Mouse (Mus musculus) hindbrain, embryonic 15.5 days (tissue): Measurements from ENCODE around the gene Myl3. TPM values are rescaled to one million over a fixed set of nuclear protein-coding genes. Genes with fewer than 3 reads are reported as not detected.

ENCODE experiments used
- ATAC-seq: fragments of 200-750 bp; cut with Nextera tagmentation; 2 replicates; pipeline ENCODE4 v1.8.0; 2017; ENCODE audit warnings: low read depth, moderate number of reproducible peaks, moderate TSS enrichment; ENCODE audit not compliant: low FRiP score
- H3K27ac ChIP-seq: fragments of 300-500 bp; sonication (generic); replicated peaks from 2 replicates; pipeline ENCODE4 v1.5.1; 2015; ENCODE audit warnings: mild to moderate bottlenecking, inconsistent platforms
- H3K27me3 ChIP-seq: fragments of 300-500 bp; sonication (generic); 2 replicates; pipeline ENCODE4 v1.6.1; 2015; ENCODE audit warnings: control low read depth, inconsistent platforms
- H3K36me3 ChIP-seq: fragments of 300-500 bp; sonication (generic); 2 replicates; pipeline ENCODE4 v1.6.1; 2015; ENCODE audit warnings: control low read depth, inconsistent platforms
- H3K4me1 ChIP-seq: fragments of 300-500 bp; sonication (generic); replicated peaks from 2 replicates; pipeline ENCODE4 v1.6.1; 2015; ENCODE audit warnings: control low read depth, inconsistent platforms
- H3K4me2 ChIP-seq: fragments of 300-500 bp; sonication (generic); 2 replicates; pipeline ENCODE4 v1.6.1; 2015; ENCODE audit warnings: moderate library complexity, mild to moderate bottlenecking, inconsistent platforms
- H3K4me3 ChIP-seq: fragments of 300-500 bp; sonication (generic); 2 replicates; pipeline ENCODE4 v1.5.1; 2015; ENCODE audit warnings: mild to moderate bottlenecking, inconsistent platforms
- H3K9ac ChIP-seq: fragments of 300-500 bp; sonication (generic); 2 replicates; pipeline ENCODE4 v1.6.1; 2015; ENCODE audit warnings: inconsistent platforms
- H3K9me3 ChIP-seq: fragments of 300-500 bp; sonication (generic); 2 replicates; pipeline ENCODE4 v1.6.1; 2016; ENCODE audit warnings: control low read depth, inconsistent platforms
- WGBS: fragments of 180-500 bp; shearing (Covaris S2); methylation state at CpG from one replicate; pipeline ENCODE4 v1.1.7; 2015; 5-methylcytosine and 5-hydroxymethylcytosine counted together
- polyA plus RNA-seq: library from polyadenylated mRNA; unstranded; fragments of >200 nt; fragmentation: Nextera tagmentation; extraction: Ambion mirVana; gene quantifications from 2 replicates; pipeline ENCODE4 v1.2.1, GENCODE M21; 2015

The Myl3 gene
- polyA plus RNA-seq, 1 experiment from 2014 or later = 0.17 TPM

DNA sequence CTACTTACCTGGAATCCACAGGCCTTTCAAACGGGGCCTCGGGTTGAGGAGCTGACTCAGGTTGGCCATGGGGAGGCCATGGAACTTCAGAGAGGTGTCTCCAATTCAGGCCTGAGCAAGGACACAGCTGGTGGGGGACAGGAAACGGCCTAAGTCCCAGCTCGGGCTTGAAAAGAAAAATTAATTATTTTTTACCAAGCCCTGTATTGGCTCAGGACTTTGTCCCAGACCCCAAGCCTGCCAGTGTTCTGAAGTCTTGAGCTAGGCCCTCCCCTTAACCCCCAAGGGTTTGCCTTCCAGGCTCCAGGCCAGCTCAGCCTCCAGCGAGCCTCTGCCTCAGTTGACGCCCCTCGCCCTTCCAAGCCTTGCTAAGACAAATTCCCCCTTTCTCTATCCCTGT lies 5.3 kb downstream of the Myl3 start, which contains the start of gene Pth1r:
Gene Pth1r (minus strand): TSS at position 185 of the 400 bp plus-strand sequence.
- no peak within 1 kb of the TSS for H3K4me2 ChIP-seq
- no peak within 1 kb of the TSS for H3K27ac ChIP-seq
- ATAC-seq = no peak
- H3K27me3 ChIP-seq = 0 out of 2 replicates have a peak, but pooled peaks cover 6% of the 10 kb centered on the region
- 56% methylated on average over 7 of the region's 7 CpGs for WGBS
- H3K9me3 ChIP-seq = no peaks in the 10 kb centered on the region
- peaks cover 17% of the 10 kb centered on the region for H3K4me1 ChIP-seq
- no peak within 1 kb of the TSS for H3K9ac ChIP-seq
- no peak within 1 kb of the TSS for H3K4me3 ChIP-seq
- H3K36me3 ChIP-seq = no peaks in the 10 kb centered on the region

DNA sequence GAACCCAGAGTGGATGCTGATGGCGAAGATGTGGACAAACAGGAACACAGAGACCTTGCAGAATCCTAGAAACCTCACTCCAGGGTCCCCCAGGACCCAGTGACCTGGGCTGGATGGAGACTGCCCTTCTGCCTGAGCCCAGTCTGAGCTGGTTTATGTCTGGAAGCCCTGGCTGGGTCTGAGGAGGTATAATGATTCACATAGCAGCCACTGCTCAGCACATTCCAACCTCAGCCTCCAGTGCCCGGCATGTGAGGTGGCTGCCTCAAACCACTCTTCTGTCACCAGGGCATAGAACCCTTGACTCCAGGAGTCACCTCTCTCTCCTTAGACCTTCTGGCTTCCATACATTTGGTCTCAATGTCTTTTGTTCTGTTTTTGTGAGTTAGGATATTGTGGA lies 6.8 kb downstream of the Myl3 start:
- Histone ChIP-seq H3K27ac (no peak overlapping the region), H3K4me2 (no peak overlapping the region), H3K27me3 (0 out of 2 replicates have a peak, but pooled peaks cover 6% of the 10 kb centered on the region), H3K4me3 (no peak overlapping the region), H3K9me3 (no peaks in the 10 kb centered on the region), H3K9ac (no peak overlapping the region), H3K36me3 (no peaks in the 10 kb centered on the region), H3K4me1 (peaks cover 2% of the 10 kb centered on the region; the same call in 1 of the 2 replicates)
- 65% methylated on average over 2 of the region's 2 CpGs for WGBS
- ATAC-seq = no peak

DNA sequence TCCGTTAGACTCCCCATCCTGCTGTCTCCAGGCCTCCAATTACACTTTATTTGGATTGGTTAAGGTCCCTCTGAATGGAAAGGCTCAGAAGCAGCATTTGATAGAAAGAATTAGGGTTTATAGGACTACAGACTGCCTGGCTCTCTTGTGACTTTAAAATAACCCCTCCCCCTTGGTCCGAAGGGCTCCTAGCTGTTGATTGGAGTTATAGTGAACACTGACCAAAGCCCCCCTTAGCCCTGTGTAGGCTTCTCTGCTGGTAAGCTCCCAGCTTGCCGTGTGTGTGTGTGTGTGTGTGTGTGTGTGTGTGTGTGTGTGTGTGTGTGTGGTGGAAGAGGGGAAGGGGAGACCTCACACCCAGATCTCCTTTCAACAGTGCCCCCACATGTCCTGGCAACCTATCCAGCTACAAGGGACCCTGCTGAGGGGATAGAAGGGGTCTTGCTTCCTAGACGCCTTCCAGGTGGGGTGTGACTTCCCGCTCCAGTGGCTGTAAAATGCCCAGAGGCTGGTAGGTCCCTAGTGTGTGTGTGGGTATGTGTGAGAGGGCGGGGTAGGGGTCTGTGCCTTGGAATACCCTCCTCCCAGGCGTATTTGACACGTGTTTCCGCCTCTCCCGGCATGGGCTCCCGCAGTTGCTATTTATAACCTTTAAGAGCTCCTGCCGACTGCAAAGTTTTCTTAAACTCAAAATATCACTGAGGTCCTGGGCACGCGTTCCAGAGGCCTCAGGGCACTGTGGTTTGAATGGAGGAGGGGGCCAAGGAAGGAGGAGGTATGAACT lies 8.9 kb downstream of the Myl3 start:
- H3K9me3 ChIP-seq = no peaks in the 10 kb centered on the region
- no peak overlapping the region for H3K4me3 ChIP-seq
- H3K4me2 ChIP-seq = no peak overlapping the region
- H3K27ac ChIP-seq = no peak overlapping the region
- no peak for ATAC-seq
- 0 out of 2 replicates have a peak, but pooled peaks cover 3% of the 10 kb centered on the region for H3K27me3 ChIP-seq
- no peak overlapping the region for H3K9ac ChIP-seq
- WGBS = 48% methylated on average over 14 of the region's 14 CpGs
- no peaks in the 10 kb centered on the region for H3K4me1 ChIP-seq
- no peaks in the 10 kb centered on the region for H3K36me3 ChIP-seq

DNA sequence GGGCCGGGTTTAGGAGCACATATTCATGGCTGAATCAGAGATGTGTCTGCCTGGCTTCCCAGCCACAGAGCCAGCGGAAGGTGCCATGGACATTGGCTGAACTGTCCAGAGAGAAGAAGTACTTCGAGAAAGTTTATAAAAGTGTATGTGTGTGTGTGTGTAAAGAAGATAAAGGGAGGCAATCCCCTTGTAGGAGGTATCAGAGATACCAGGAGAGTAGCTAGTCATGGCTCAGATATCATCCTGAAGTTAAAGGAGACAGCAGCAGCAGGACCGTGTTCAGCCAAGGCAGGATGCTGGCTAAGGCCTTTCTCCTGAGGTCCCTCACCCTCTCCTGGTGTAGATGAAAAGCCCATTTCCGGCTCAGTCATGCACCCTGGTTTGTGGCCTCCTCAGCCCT lies 9.8 kb downstream of the Myl3 start:
- Histone ChIP-seq H3K4me2 (no peak overlapping the region), H3K4me3 (no peak overlapping the region), H3K9me3 (no peaks in the 10 kb centered on the region), H3K27ac (no peak overlapping the region), H3K9ac (no peak overlapping the region), H3K36me3 (no peaks in the 10 kb centered on the region), H3K27me3 (no peaks in the 10 kb centered on the region), H3K4me1 (no peaks in the 10 kb centered on the region)
- 89% methylated on average over 5 of the region's 5 CpGs for WGBS
- ATAC-seq = no peak

DNA sequence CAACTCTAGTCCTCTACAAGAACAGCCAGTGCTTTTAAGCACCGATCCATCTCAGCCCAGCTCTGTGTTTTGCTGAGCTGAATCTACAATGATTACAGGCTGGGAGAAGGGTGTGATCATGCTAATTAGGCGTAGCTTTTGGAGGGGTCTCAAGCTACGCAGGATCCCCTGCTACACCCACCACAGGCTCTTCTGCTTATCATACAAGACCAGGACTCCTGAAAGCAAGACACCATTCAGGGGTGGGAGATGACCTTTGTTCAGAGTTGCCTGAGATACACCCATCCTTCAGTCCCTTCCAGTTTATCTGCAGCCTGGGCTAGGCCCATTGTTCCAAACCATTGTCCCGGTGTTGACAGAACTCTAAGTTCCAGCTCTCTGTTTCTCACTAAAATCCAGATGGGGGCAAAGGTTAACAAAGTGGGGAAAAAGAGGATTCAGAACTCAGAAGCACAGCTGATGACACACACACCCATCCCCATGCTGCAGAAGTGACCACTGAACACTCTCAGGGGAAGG lies 11.3 kb downstream of the Myl3 start:
- Histone ChIP-seq H3K36me3 (no peaks in the 10 kb centered on the region), H3K27ac (no peak overlapping the region), H3K4me1 (no peaks in the 10 kb centered on the region), H3K27me3 (no peaks in the 10 kb centered on the region), H3K4me3 (no peak overlapping the region), H3K9ac (no peak overlapping the region), H3K4me2 (no peak overlapping the region), H3K9me3 (no peaks in the 10 kb centered on the region)
- WGBS = 62% methylated on average over 4 of the region's 4 CpGs
- no peak for ATAC-seq

DNA sequence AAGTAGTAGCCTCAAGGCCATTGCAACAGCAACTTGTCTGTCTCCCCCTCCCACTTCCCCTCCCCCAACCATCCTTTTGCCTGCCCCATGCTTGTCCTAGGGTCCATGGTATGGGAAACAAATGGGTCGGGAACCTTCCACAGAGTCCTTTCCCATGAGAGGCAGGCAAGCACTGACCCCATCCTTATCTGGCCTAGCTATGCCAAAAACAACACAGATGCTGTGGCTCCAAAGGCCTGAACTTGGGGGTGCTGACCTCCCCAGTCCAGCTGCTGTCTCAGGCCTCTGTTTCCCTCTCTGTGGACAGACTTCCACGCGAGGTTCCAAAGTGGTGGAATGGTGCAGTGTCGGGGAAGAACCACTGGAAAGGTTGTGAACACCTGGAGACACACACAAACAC lies 12.1 kb downstream of the Myl3 start:
- 80% methylated on average over 4 of the region's 4 CpGs for WGBS
- H3K9ac ChIP-seq = no peak overlapping the region
- ATAC-seq = no peak
- H3K27me3 ChIP-seq = no peaks in the 10 kb centered on the region
- no peaks in the 10 kb centered on the region for H3K4me1 ChIP-seq
- H3K4me2 ChIP-seq = no peak overlapping the region
- no peak overlapping the region for H3K4me3 ChIP-seq
- H3K9me3 ChIP-seq = no peaks in the 10 kb centered on the region
- no peaks in the 10 kb centered on the region for H3K36me3 ChIP-seq
- no peak overlapping the region for H3K27ac ChIP-seq

DNA sequence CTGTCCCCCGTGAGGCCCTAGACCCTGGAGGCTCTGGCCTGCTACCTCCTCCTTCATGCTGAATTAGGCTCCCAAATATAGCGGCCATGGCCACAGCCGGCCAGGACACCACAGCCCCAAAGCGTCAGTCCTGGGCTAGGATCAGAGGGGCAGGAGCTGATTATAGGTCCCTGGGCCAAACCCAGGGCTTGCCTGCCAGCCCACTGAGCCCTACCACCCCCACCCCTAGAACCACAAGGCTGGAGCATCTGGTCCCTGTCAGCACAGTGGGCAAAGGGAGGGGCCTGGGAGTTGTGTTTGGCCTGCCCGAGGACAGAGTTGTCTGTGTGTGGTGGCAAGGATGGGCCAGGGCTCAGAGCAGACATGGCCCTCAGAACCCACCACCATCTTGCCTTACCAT lies 16.2 kb downstream of the Myl3 start:
- no peak overlapping the region for H3K9ac ChIP-seq
- WGBS = 84% methylated on average over 5 of the region's 5 CpGs

DNA sequence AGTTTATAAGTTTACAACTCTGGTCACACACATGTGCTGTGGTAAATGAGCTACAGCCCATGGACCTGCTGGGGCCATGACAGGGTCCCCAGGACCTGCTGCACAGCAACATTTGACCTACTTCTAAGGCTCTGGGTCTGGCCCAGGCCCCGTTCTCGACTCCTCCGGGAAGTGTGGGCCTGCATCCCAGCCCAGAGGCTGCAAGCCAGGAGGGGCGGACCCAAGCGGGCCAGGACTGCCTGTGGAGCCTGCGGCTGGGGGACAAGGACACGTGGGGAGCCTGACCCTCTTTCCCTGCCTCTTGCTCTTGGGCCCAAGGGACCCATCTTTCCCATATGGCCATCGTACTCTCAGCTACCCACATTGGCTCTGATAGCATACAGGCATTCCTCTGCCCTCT lies 16.9 kb downstream of the Myl3 start:
- Histone ChIP-seq H3K27ac (no peak overlapping the region), H3K9me3 (no peaks in the 10 kb centered on the region), H3K9ac (no peak overlapping the region), H3K4me2 (no peak overlapping the region), H3K36me3 (no peaks in the 10 kb centered on the region), H3K4me1 (no peaks in the 10 kb centered on the region), H3K4me3 (no peak overlapping the region), H3K27me3 (no peaks in the 10 kb centered on the region)
- ATAC-seq = no peak
- WGBS = 64% methylated on average over 8 of the region's 8 CpGs

More for the DNA sequence above, 16.2 kb downstream of the Myl3 start:
- no peaks in the 10 kb centered on the region for H3K4me1 ChIP-seq
- no peak overlapping the region for H3K4me3 ChIP-seq
- H3K27ac ChIP-seq = no peak overlapping the region
- H3K9me3 ChIP-seq = no peaks in the 10 kb centered on the region
- ATAC-seq = no peak
- H3K36me3 ChIP-seq = no peaks in the 10 kb centered on the region
- H3K27me3 ChIP-seq = no peaks in the 10 kb centered on the region
- no peak overlapping the region for H3K4me2 ChIP-seq

DNA sequence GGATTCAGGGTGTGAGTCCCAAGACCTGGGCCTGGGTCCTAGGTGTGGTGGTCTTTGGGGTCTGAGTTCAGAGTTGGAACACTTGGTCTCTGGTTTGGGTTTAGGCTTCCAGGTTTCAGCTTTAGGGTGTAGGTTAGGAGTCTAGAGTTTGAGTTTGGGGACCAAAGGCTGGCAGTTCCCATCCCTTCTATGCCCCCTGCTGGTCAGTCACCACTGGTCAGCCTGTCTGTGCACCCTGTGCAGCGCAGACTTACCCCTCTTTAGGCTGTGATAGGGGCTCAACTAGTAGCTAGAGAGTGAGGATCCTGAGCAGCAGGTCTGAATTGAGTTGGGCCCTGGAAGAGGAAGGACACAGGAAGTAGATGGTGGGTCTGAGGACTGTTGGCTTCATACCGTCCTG lies 17.6 kb downstream of the Myl3 start:
- H3K4me3 ChIP-seq = no peak overlapping the region
- H3K27ac ChIP-seq = no peak overlapping the region
- H3K36me3 ChIP-seq = no peaks in the 10 kb centered on the region
- H3K4me2 ChIP-seq = no peak overlapping the region
- H3K9me3 ChIP-seq = no peaks in the 10 kb centered on the region
- no peak overlapping the region for H3K9ac ChIP-seq
- WGBS = 69% methylated on average over 2 of the region's 2 CpGs
- no peaks in the 10 kb centered on the region for H3K27me3 ChIP-seq
- ATAC-seq = no peak
- no peaks in the 10 kb centered on the region for H3K4me1 ChIP-seq

DNA sequence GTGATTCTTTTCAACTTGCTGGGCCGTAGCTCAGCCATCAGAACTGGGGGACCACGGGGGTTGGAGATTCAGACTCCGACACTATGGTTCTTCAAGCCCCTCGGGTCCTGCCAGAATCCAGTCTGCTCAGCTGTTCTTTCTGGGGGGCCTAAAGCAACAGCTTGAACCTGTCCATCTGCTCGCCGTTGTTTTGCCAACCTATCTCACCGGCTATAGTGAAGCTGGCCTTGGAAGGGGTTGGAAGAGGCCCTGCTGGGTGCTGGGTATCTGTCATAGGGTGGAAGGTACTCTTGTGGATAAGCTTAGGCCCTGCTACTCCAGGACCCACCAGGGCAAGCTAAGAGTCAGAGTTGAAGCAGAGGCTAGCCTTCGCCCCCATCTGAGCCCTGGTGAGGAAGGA lies 19.2 kb downstream of the Myl3 start:
- WGBS = 80% methylated on average over 8 of the region's 8 CpGs
- no peaks in the 10 kb centered on the region for H3K9me3 ChIP-seq

DNA sequence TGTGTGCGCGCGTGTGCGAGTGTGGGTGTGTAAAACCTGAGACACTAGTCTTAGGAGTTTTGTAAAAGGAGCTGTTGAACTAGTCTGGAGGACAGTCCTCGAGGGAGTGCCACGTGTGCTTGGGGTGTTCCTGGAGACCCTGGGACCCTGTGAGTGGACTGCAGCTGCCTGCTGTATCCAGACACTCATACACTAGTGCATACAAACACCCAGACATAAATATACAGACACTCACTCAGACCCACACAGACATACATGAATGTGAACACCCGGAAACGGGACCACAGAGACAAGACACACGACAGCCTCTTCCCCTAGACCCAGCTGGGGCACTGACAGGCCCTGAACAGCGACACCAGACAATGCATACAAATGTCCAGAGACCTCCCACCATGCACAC lies 21.1 kb downstream of the Myl3 start:
- H3K4me1 ChIP-seq = no peaks in the 10 kb centered on the region
- no peaks in the 10 kb centered on the region for H3K9me3 ChIP-seq
- 72% methylated on average over 10 of the region's 10 CpGs for WGBS
- H3K27ac ChIP-seq = no peak overlapping the region
- no peak overlapping the region for H3K4me2 ChIP-seq
- no peaks in the 10 kb centered on the region for H3K36me3 ChIP-seq
- H3K9ac ChIP-seq = no peak overlapping the region
- no peaks in the 10 kb centered on the region for H3K27me3 ChIP-seq
- no peak overlapping the region for H3K4me3 ChIP-seq
- ATAC-seq = no peak

More for the DNA sequence above, 19.2 kb downstream of the Myl3 start:
- H3K27ac ChIP-seq = no peak overlapping the region
- no peak overlapping the region for H3K9ac ChIP-seq
- H3K27me3 ChIP-seq = no peaks in the 10 kb centered on the region
- H3K4me1 ChIP-seq = no peaks in the 10 kb centered on the region
- H3K4me3 ChIP-seq = no peak overlapping the region
- H3K4me2 ChIP-seq = no peak overlapping the region
- ATAC-seq = no peak
- no peaks in the 10 kb centered on the region for H3K36me3 ChIP-seq

DNA sequence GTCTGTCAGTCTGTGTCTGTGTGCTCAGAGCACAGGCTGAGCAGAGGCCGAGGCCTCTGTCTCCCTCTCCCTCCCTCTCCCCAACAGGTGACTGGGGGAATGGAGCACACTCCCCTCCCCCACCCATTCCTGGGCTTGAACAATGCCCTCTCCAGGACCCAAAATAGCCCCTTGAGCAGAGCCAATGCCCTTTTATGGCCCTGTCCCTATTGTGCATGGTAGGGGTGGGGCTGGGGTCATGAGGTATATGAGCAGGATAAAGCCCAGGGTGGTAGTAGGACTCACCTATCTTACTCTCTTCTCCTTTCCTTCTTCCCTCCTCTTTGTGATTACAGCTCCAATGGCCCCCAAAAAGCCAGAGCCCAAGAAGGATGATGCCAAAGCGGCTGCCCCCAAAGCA lies 21.7 kb downstream of the Myl3 start:
- no peak for ATAC-seq
- Histone ChIP-seq H3K9ac (no peak overlapping the region), H3K9me3 (no peaks in the 10 kb centered on the region), H3K27me3 (no peaks in the 10 kb centered on the region), H3K4me2 (no peak overlapping the region), H3K36me3 (no peaks in the 10 kb centered on the region), H3K4me1 (no peaks in the 10 kb centered on the region), H3K27ac (no peak overlapping the region), H3K4me3 (no peak overlapping the region)
- 76% methylated on average over 2 of the region's 2 CpGs for whole genome bisulfite sequencing
